Mouse (Mus musculus) stomach, postnatal 0 days (tissue): ENCODE data around the gene Tpsb2.

ENCODE experiments used
- CTCF ChIP-seq: IDR thresholded peaks from 2 replicates; pipeline ENCODE4 v1.5.1; 2016; ENCODE audit warnings: antibody characterized with exemption, low read depth, mild to moderate bottlenecking, moderate library complexity
- EP300 ChIP-seq: optimal IDR thresholded peaks from 2 replicates; pipeline ENCODE3; 2016; ENCODE audit warnings: antibody characterized with exemption

DNA sequence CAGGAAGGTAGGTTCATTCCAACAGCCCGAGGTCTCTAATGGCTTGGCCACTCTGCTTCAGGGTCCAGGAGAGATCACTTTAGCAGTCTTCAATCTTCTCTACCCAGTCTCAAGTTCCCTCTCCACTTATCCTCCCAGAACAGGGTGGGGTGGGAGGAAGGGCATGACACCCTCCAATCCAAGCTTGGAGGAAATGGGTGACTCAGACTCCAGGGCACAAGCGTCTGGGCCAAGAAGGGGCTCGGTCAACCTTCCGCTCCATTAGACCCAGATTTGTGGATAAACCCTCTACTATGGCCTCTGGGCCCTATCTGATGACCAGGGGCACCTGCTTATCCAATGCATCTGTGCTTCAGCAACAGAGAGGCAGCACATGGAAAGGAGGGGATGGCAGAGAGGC is 20.6 kb upstream of the Tpsb2 start, which contains the start of gene Tpsab1:
- no peak for TF ChIP-seq CTCF
- TF ChIP-seq EP300, result no peak
